Mouse (Mus musculus): Measurements from ENCODE around the gene Zbed5. TPM values are rescaled to one million over a fixed set of nuclear protein-coding genes. Genes with fewer than 3 reads are reported as not detected.

The Zbed5 gene
- total and polyA plus RNA-seq, 3 experiments: 4.0 to 4.2 TPM; not detected in 1

GRCm38 (mm10) chr5:129877731-129878455 lies 17.6 kb upstream of the Zbed5 start:
- no peaks in the 10 kb centered on the region for H3K9me3 ChIP-seq (replicated peaks; ENCODE audit: insufficient read depth, low read length)
- no peaks in the 10 kb centered on the region for H3K4me1 ChIP-seq (ENCODE audit: control insufficient read depth in 1 of 2, insufficient read depth in 2 of 2, low read length in 2 of 2)
- H3K79me2 ChIP-seq (ENCODE audit: control insufficient read depth, insufficient read depth, low read length, poor library complexity): no peaks in the 10 kb centered on the region
- H3K27ac ChIP-seq (ENCODE audit: control insufficient read depth, low read depth, low read length): no peak overlapping the region
- peaks cover 0 to 12% of the 10 kb centered on the region in 2 experiments; a peak in 2 of 4 replicates for H3K36me3 ChIP-seq (ENCODE audit: control insufficient read depth in 1 of 2, insufficient read depth in 2 of 2, low read length in 2 of 2)
- no peak overlapping the region for H3K4me3 ChIP-seq (ENCODE audit: control insufficient read depth in 1 of 2, insufficient read depth in 1 of 2, low read depth in 2 of 2, low read length in 2 of 2)
- DNase-seq (ENCODE audit: low read depth, low spot score): no peak
- no peaks in the 10 kb centered on the region for H3K27me3 ChIP-seq (ENCODE audit: control insufficient read depth in 1 of 2, insufficient read depth in 2 of 2, low read length in 2 of 2)
- no peak for TF ChIP-seq NELFE (IDR thresholded peaks at IDR 0.05; ENCODE audit: low read depth, low read length)
- no peak overlapping the region for H3K9ac ChIP-seq (ENCODE audit: control insufficient read depth, low read depth, low read length, poor library complexity, severe bottlenecking)

GRCm38 (mm10) chr5:129878946-129879345 lies 16.6 kb upstream of the Zbed5 start:
- no peaks in the 10 kb centered on the region for H3K4me1 ChIP-seq (ENCODE audit: control insufficient read depth in 1 of 2, insufficient read depth in 2 of 2, low read length in 2 of 2)
- no peak overlapping the region for H3K9ac ChIP-seq (ENCODE audit: control insufficient read depth, low read depth, low read length, poor library complexity, severe bottlenecking)
- H3K4me3 ChIP-seq (ENCODE audit: control insufficient read depth in 1 of 2, insufficient read depth in 1 of 2, low read depth in 2 of 2, low read length in 2 of 2): no peak overlapping the region
- H3K27ac ChIP-seq (ENCODE audit: control insufficient read depth, low read depth, low read length): no peak overlapping the region
- TF ChIP-seq CTCF (IDR thresholded peaks at IDR 0.05 in 2 of 3, conservative IDR thresholded peaks at IDR 0.05 in 1 of 3; ENCODE audit: control insufficient read depth in 1 of 3, insufficient read depth in 1 of 3, low read depth in 2 of 3, low read length in 3 of 3, poor library complexity in 1 of 3, severe bottlenecking in 1 of 3) (peak in 2 of 3 experiments; percentile 15 to 16; a peak in 2 of 6 replicates), HCFC1 (IDR thresholded peaks at IDR 0.05; ENCODE audit: low read depth, low read length) (no peak)
- DNase-seq (ENCODE audit: low read depth, low spot score): no peak
- no peaks in the 10 kb centered on the region for H3K27me3 ChIP-seq (ENCODE audit: control insufficient read depth in 1 of 2, insufficient read depth in 2 of 2, low read length in 2 of 2)
- H3K79me2 ChIP-seq (ENCODE audit: control insufficient read depth, insufficient read depth, low read length, poor library complexity): no peaks in the 10 kb centered on the region
- H3K9me3 ChIP-seq (replicated peaks; ENCODE audit: insufficient read depth, low read length): no peaks in the 10 kb centered on the region
- H3K36me3 ChIP-seq (ENCODE audit: control insufficient read depth in 1 of 2, insufficient read depth in 2 of 2, low read length in 2 of 2): peaks cover 0 to 18% of the 10 kb centered on the region in 2 experiments; a peak in 2 of 4 replicates

GRCm38 (mm10) chr5:129879888-129880287 lies 15.6 kb upstream of the Zbed5 start:
- DNase-seq (ENCODE audit: low read depth, low spot score): no peak
- Histone ChIP-seq H3K9ac (ENCODE audit: control insufficient read depth, low read depth, low read length, poor library complexity, severe bottlenecking) (no peak overlapping the region), H3K4me1 (ENCODE audit: control insufficient read depth in 1 of 2, insufficient read depth in 2 of 2, low read length in 2 of 2) (no peaks in the 10 kb centered on the region), H3K36me3 (ENCODE audit: control insufficient read depth in 1 of 2, insufficient read depth in 2 of 2, low read length in 2 of 2) (peaks cover 6 to 23% of the 10 kb centered on the region in 2 experiments), H3K9me3 (replicated peaks; ENCODE audit: insufficient read depth, low read length) (no peaks in the 10 kb centered on the region), H3K79me2 (ENCODE audit: control insufficient read depth, insufficient read depth, low read length, poor library complexity) (peaks cover 6% of the 10 kb centered on the region; the same call in 1 of the 2 replicates), H3K27ac (ENCODE audit: control insufficient read depth, low read depth, low read length) (no peak overlapping the region), H3K27me3 (ENCODE audit: control insufficient read depth in 1 of 2, insufficient read depth in 2 of 2, low read length in 2 of 2) (no peaks in the 10 kb centered on the region), H3K4me3 (ENCODE audit: control insufficient read depth in 1 of 2, insufficient read depth in 1 of 2, low read depth in 2 of 2, low read length in 2 of 2) (no peak overlapping the region)
- TF ChIP-seq ETS1 (IDR thresholded peaks at IDR 0.05; ENCODE audit: low read depth, low read length) (no peak), GATA1 (IDR thresholded peaks at IDR 0.05; ENCODE audit: low read depth, low read length) (no peak), POLR2AphosphoS2 (IDR thresholded peaks at IDR 0.05; ENCODE audit: low read length) (peak; percentile 74; the same call in 1 of the 2 replicates), JUND (IDR thresholded peaks at IDR 0.05; ENCODE audit: low read depth, low read length) (no peak), EP300 (IDR thresholded peaks at IDR 0.05; ENCODE audit: low read depth in 1 of 2, low read length in 2 of 2) (no peak), POLR2AphosphoS5 (IDR thresholded peaks at IDR 0.05; ENCODE audit: borderline replicate concordance, low read depth, low read length) (no peak)
